Mouse (Mus musculus): ENCODE results near the gene Plekho1.

GRCm38 (mm10) chr3:95997203-95997721 is 1.5 kb upstream of the Plekho1 start:
- TF ChIP-seq CTCF (IDR thresholded peaks at IDR 0.05; ENCODE audit: low read depth, low read length) (no peak), POLR2A (IDR thresholded peaks at IDR 0.05; ENCODE audit: borderline replicate concordance, low read depth, low read length) (no peak)

Measured in bone marrow macrophage, adult 2 months (primary cell).